Mouse (Mus musculus) G1E (cell line): ENCODE results near the gene Pvr. TPM values are rescaled to one million over a fixed set of nuclear protein-coding genes. Genes with fewer than 3 reads are reported as not detected.

Experiments
- ATAC-seq: 2 replicates; pipeline ENCODE4 v1.8.0; 2016; ENCODE audit warnings: mild to moderate bottlenecking; ENCODE audit not compliant: insufficient number of reproducible peaks, poor library complexity, low FRiP score, severe bottlenecking; ENCODE audit errors: extremely low read depth
- DNase-seq: peaks from one replicate; pipeline ENCODE4 v3.0.0; 2012; ENCODE audit warnings: low spot score
- H3K27me3 ChIP-seq: 2 replicates; pipeline ENCODE4 v1.6.1; 2012; ENCODE audit warnings: mild to moderate bottlenecking, low read length, inconsistent platforms; ENCODE audit not compliant: insufficient read depth
- H3K36me3 ChIP-seq: replicated peaks from 2 replicates; pipeline ENCODE3; 2012; ENCODE audit warnings: mild to moderate bottlenecking, inconsistent platforms
- H3K4me1 ChIP-seq: 2 replicates; pipeline ENCODE4 v1.6.1; 2012; ENCODE audit warnings: low read depth, low read length, inconsistent platforms, mixed read lengths; ENCODE audit not compliant: insufficient read depth
- H3K4me3 ChIP-seq: 2 replicates; pipeline ENCODE4 v1.5.1; 2012; ENCODE audit warnings: low read depth, mild to moderate bottlenecking, inconsistent platforms, low read length, moderate library complexity, mixed read lengths
- H3K9me3 ChIP-seq: replicated peaks from 2 replicates; pipeline ENCODE4 v1.6.1; 2012; ENCODE audit warnings: inconsistent platforms
- CTCF ChIP-seq: IDR thresholded peaks from 2 replicates; pipeline ENCODE4 v1.5.1; 2012; ENCODE audit warnings: low read depth, low read length, inconsistent platforms, mixed read lengths
- GATA1 ChIP-seq: IDR thresholded peaks from 2 replicates; pipeline ENCODE4 v1.6.1; 2012; ENCODE audit warnings: borderline replicate concordance, low read length, inconsistent platforms, mixed read lengths
- GATA2 ChIP-seq: IDR thresholded peaks from 2 replicates; pipeline ENCODE4 v1.6.1; 2012; ENCODE audit warnings: low read depth, low read length, inconsistent platforms, borderline replicate concordance
- POLR2AphosphoS5 ChIP-seq: IDR thresholded peaks from 2 replicates; pipeline ENCODE4 v1.6.1; 2012; ENCODE audit warnings: low read depth, low read length, inconsistent platforms; ENCODE audit not compliant: insufficient replicate concordance
- TAL1 ChIP-seq: conservative IDR thresholded peaks from 2 replicates; pipeline ENCODE4 v1.6.1; 2012; ENCODE audit warnings: low read depth, low read length, inconsistent platforms, mixed read lengths
- polyA plus RNA-seq: library from polyadenylated mRNA; stranded (reverse); fragments of >175 nt; gene quantifications from 2 replicates; pipeline ENCODE4 v1.2.3, GENCODE M21; 2012
- total RNA-seq, 2 experiments: library from RNA; stranded (forward) in 1 of 2; stranded (reverse) in 1 of 2; fragments of 200-1000 nt in 1 of 2; fragments of >200 nt in 1 of 2; fragmentation: Nextera tagmentation in 1 of 2; gene quantifications; 2 replicates each; pipeline ENCODE4 v1.2.3; 2014 to 2017

Gene Pvr
- total RNA-seq (2014; fragmentation: Nextera tagmentation) (not detected in 2 replicates), total RNA-seq (2017) (0.17 and 0.33 TPM in 2 replicates), polyA plus RNA-seq (not detected in 2 replicates)

DNA sequence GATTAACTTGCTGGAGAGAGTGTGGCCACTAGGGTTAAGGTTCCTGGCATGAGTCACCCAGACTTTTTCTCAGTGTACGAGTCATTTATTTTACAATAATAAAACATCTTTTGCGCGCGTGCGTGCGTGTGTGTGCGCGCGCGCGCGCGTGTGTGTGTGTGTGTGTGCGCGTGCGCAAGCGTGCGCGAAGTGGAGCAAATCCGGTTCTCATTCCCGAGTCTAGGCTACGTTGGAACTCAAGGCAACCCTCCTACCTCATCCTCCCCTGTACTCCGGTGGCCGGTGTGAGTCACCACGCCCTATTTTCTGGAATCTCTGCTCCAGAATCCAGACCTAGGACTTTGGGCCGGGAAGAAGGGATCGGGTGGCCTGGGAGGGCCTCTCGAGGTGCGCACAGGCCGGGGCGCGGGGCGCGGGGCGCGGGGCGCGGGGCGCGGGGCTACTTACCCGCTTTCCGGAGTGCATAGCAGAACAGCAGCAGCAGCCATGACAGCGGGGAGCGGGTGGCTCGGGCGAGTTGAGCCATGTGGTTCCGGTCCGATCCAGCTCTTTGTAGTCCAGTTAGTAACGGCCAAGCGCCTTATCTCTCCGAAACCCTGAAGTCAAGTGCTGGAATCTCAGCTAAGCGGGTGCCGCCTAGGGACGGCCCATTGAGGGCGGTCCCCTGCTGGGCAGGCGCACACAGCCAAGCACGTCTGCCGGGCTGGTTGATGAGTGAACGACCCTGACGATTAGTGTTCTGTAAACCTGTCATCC, at the start of gene Pvr:
Pvr (minus strand) TSS at position 655 of the 756 bp plus-strand sequence.
- Histone ChIP-seq H3K9me3 (no peaks in the 10 kb centered on the region), H3K36me3 (no peaks in the 10 kb centered on the region), H3K4me3 (no peak within 1 kb of the TSS), H3K4me1 (no peaks in the 10 kb centered on the region), H3K27me3 (no peaks in the 10 kb centered on the region; the same call in 1 of the 2 replicates)
- ATAC-seq (no peak), DNase-seq (no peak)
- TF ChIP-seq CTCF, result no peak
- no peak for TF ChIP-seq POLR2AphosphoS5
- TF ChIP-seq GATA2, result no peak
- no peak for TF ChIP-seq GATA1
- no peak for TF ChIP-seq TAL1

DNA sequence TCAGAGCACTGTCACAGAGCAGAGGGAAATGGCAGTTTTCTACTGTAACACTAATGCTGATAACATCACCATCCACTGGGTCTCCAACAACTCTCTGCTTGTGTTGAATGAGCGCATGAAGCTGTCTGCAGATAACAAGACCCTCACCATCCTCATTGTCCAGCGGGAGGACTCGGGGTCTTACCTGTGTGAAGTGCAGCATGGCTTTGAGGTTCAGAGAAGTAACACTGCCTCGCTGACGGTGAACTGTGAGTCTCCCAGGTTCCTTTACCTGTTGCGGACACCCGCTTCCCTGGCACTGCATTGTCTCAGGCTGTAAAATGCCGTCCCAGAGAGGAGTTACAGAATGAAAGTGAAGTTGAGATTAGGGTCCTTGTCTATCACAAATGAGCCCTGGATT, 49.2 kb upstream of the Pvr start:
- H3K27me3 ChIP-seq, result no peaks in the 10 kb centered on the region
- peaks cover 17% of the 10 kb centered on the region for H3K9me3 ChIP-seq
- ATAC-seq, result no peak
- H3K4me1 ChIP-seq, result no peaks in the 10 kb centered on the region
- DNase-seq, result no peak
- no peak for TF ChIP-seq GATA2
- no peak for TF ChIP-seq CTCF
- TF ChIP-seq GATA1, result no peak
- TF ChIP-seq TAL1, result no peak
- TF ChIP-seq POLR2AphosphoS5, result no peak
- H3K4me3 ChIP-seq, result no peak overlapping the region
- H3K36me3 ChIP-seq, result no peaks in the 10 kb centered on the region

- no peaks in the 10 kb centered on the region for H3K27me3 ChIP-seq
- no peak for TF ChIP-seq GATA2
- no peak for TF ChIP-seq POLR2AphosphoS5
- no peak for TF ChIP-seq TAL1
- TF ChIP-seq CTCF, result no peak
- TF ChIP-seq GATA1, result no peak
- DNase-seq, result no peak
These were observed 48.7 kb upstream of the Pvr start for GRCm38 (mm10) chr7:19969541-19970090.

GRCm38 (mm10) chr7:19969106-19969505, 48.1 kb upstream of the Pvr start:
- TF ChIP-seq GATA1 (no peak), GATA2 (no peak), POLR2AphosphoS5 (no peak), TAL1 (no peak), CTCF (no peak)
- no peak for DNase-seq
- Histone ChIP-seq H3K36me3 (no peaks in the 10 kb centered on the region), H3K4me3 (no peak overlapping the region), H3K27me3 (no peaks in the 10 kb centered on the region), H3K4me1 (no peaks in the 10 kb centered on the region), H3K9me3 (peaks cover 15% of the 10 kb centered on the region)
- ATAC-seq, result no peak

More at GRCm38 (mm10) chr7:19969541-19970090, 48.7 kb upstream of the Pvr start:
- Histone ChIP-seq H3K9me3 (peaks cover 15% of the 10 kb centered on the region), H3K4me3 (no peak overlapping the region), H3K36me3 (no peaks in the 10 kb centered on the region), H3K4me1 (no peaks in the 10 kb centered on the region)
- no peak for ATAC-seq

DNA sequence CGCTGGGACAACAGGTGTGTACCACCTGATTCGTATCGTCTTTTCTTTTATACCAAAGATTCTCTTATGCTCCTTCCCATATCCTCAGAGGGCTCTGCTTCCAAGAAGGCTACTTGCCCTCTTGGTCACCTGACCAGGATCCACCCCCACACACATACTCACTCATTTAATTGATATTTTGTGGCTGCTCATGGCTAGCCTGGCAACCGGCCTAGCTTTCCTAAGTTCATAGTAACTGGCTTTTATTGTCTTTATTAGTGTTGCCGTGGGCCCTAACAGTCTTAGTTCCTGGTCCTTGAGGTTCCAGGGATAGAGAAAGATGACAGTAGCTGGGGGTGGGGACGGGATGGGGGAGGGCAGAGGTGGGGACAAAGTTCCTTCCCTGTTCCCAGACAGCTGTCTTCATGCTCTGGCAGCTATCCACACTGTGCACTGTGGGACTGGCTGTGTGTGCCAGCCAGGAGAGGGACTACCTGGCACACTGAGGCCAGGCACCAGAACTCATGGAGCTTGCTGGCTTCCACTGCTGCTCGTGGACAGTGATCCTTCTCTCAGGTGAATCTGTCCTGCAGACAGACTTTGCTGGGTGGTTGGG, 44.1 kb upstream of the Pvr start, which contains the start of gene Ceacam20:
Ceacam20 (plus strand) TSS at position 428 of the 595 bp plus-strand sequence.
- Histone ChIP-seq H3K4me3 (no peak within 1 kb of the TSS), H3K9me3 (peaks cover 4% of the 10 kb centered on the region), H3K36me3 (no peaks in the 10 kb centered on the region), H3K27me3 (no peaks in the 10 kb centered on the region), H3K4me1 (no peaks in the 10 kb centered on the region)
- no peak for ATAC-seq
- no peak for TF ChIP-seq TAL1
- TF ChIP-seq CTCF, result no peak
- no peak for TF ChIP-seq POLR2AphosphoS5
- TF ChIP-seq GATA2, result no peak
- no peak for TF ChIP-seq GATA1
- DNase-seq, result no peak

GRCm38 (mm10) chr7:19962423-19962822, 41.5 kb upstream of the Pvr start:
- ATAC-seq (no peak), DNase-seq (no peak)
- no peak for TF ChIP-seq CTCF
- no peak for TF ChIP-seq POLR2AphosphoS5
- TF ChIP-seq GATA2, result no peak
- TF ChIP-seq GATA1, result no peak
- no peak for TF ChIP-seq TAL1
- no peaks in the 10 kb centered on the region for H3K27me3 ChIP-seq
- H3K4me3 ChIP-seq, result no peak overlapping the region
- H3K9me3 ChIP-seq, result no peaks in the 10 kb centered on the region
- no peaks in the 10 kb centered on the region for H3K4me1 ChIP-seq
- H3K36me3 ChIP-seq, result no peaks in the 10 kb centered on the region
